Mouse (Mus musculus): ENCODE results near the gene Fzd2. TPM values are rescaled to one million over a fixed set of nuclear protein-coding genes. Genes with fewer than 3 reads are reported as not detected.

The Fzd2 gene
- polyA plus RNA-seq, 1 experiment from 2014 or later = 27.8 TPM

DNA sequence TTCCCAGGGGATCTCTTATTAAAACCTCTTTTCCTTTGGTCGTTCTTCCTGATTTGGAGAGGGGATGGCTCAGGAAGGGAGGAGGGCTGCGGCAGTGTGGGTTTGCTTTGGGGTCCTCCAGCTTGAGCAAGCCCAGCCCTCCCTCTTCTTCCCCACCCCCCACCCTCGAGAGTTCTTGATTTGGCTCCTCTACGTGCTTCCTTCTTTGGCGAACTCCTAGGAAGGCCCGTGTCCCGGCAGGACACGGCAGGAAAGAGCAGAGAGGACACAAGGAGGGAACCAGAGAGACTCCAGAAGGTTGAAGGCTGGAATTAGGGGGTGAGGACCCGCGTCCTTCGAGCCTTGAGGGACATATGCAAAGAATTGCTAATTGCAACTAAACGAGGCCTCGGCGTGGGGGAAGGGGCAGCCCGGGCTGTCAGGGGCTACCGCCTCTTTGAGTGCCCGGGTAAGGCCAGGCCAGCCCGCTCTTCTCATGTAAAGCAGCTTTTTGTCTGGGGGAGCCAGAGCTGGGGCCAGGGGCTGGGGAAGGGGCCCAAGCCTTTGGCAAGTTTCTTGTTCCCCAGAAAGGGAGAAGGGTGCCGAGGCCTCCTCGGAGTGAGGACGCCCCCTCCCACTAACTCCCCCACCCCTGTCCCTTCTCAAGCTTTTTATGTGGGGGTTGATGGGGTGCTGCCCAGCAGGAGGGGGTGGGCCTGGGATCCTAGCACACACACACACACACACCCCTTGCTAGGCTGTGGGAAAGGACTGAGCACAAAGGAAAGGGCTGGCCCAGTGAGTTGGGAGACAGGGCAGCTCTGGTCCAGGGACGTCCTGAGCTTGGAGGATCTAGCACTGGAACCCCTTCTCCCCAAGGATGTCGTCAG lies 24.8 kb upstream of the Fzd2 start, which contains the start of gene Gm11627:
TSS of gene Gm11627 (minus strand) at position 297 of the 869 bp plus-strand sequence.
- no peaks in the 10 kb centered on the region for H3K27me3 ChIP-seq (ENCODE audit: control insufficient read depth, insufficient read depth, low read depth, low read length)
- peak within 1 kb of the TSS; percentile 52 for H3K4me3 ChIP-seq (ENCODE audit: low read length)
- H3K9me3 ChIP-seq (ENCODE audit: control insufficient read depth, low read length) = no peaks in the 10 kb centered on the region
- H3K27ac ChIP-seq (ENCODE audit: low read length) = peak within 1 kb of the TSS; percentile 97
- 11% methylated on average over 22 of the region's 23 CpGs for WGBS
- peak; percentile 79 for ATAC-seq (ENCODE audit: low read depth)
- H3K4me1 ChIP-seq (replicated peaks; ENCODE audit: control insufficient read depth, insufficient read depth, low read length) = peaks cover 36% of the 10 kb centered on the region
- H3K36me3 ChIP-seq (ENCODE audit: control insufficient read depth, insufficient read depth, low read length) = no peaks in the 10 kb centered on the region
- peak within 1 kb of the TSS; percentile 67 for H3K4me2 ChIP-seq (ENCODE audit: low read depth, low read length)
- H3K9ac ChIP-seq (ENCODE audit: low read length) = peak within 1 kb of the TSS; percentile 81

DNA sequence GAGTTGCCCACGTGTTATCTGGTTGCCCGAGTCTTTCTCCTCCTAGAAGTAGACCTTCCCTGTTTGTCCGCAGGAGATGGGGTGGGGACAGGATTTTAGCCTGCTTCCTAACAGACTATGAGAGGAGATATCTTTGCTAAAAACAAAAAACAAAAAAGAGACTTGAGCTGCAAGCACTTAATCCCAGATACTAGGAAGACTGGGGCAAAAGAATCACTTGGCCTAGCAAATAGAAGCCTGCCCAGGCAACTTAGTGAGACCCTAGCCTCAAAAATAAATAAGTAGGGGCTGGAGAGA lies 24.2 kb upstream of the Fzd2 start:
- peak overlapping the region; percentile 97 for H3K27ac ChIP-seq (ENCODE audit: low read length)
- peaks cover 36% of the 10 kb centered on the region for H3K4me1 ChIP-seq (replicated peaks; ENCODE audit: control insufficient read depth, insufficient read depth, low read length)
- ATAC-seq (ENCODE audit: low read depth) = no peak
- no peaks in the 10 kb centered on the region for H3K27me3 ChIP-seq (ENCODE audit: control insufficient read depth, insufficient read depth, low read depth, low read length)
- no peaks in the 10 kb centered on the region for H3K36me3 ChIP-seq (ENCODE audit: control insufficient read depth, insufficient read depth, low read length)
- peak overlapping the region; percentile 67 for H3K4me2 ChIP-seq (ENCODE audit: low read depth, low read length)
- no peaks in the 10 kb centered on the region for H3K9me3 ChIP-seq (ENCODE audit: control insufficient read depth, low read length)
- H3K9ac ChIP-seq (ENCODE audit: low read length) = peak overlapping the region; percentile 81
- peak overlapping the region; percentile 52 for H3K4me3 ChIP-seq (ENCODE audit: low read length)
- WGBS = 47% methylated on average over 3 of the region's 3 CpGs

DNA sequence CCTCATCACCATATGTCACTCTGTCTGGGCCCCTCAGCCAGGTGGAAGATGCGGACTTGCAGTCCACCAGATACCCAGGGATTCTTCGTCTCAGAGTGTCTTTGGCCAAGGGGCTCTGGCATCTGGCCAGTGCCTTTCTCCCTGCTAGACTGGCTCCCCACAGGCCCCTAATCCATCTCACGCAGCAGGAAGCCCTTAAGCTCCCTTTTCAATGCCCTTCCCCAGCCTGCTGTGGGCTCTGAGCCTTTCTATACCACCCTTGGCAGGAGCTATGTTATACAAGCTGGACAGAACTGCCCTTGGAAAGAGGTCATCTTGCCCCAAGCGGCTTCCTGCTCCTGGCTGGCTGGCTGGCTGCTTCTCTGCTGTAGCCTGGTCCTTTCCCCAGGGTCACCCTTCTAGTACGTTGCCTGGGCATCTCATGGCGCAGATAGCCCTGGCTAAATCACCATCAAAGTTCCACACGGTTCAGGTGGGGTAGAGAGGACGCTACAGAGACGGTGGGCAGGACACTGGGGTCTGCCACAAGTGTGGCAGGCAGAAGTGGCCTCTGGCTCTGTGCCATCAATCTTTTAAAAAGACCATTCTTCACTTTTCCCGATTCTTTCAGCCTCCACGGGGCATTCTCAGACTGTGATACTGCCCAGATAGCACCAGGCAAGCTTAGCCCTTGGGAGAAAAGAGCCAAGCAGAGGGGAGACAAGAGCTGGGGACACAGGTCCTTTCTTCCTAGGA lies 22.7 kb upstream of the Fzd2 start:
- Histone ChIP-seq H3K27ac (ENCODE audit: low read length) (peak overlapping the region; percentile 94), H3K4me1 (replicated peaks; ENCODE audit: control insufficient read depth, insufficient read depth, low read length) (peaks cover 36% of the 10 kb centered on the region), H3K36me3 (ENCODE audit: control insufficient read depth, insufficient read depth, low read length) (no peaks in the 10 kb centered on the region), H3K4me2 (ENCODE audit: low read depth, low read length) (no peak overlapping the region), H3K9ac (ENCODE audit: low read length) (0 out of 2 replicates have a peak overlapping the region, but pooled peaks have one; percentile 1), H3K9me3 (ENCODE audit: control insufficient read depth, low read length) (no peaks in the 10 kb centered on the region), H3K27me3 (ENCODE audit: control insufficient read depth, insufficient read depth, low read depth, low read length) (no peaks in the 10 kb centered on the region), H3K4me3 (ENCODE audit: low read length) (no peak overlapping the region)
- 18% methylated on average over 11 of the region's 11 CpGs for WGBS
- ATAC-seq (ENCODE audit: low read depth) = no peak

DNA sequence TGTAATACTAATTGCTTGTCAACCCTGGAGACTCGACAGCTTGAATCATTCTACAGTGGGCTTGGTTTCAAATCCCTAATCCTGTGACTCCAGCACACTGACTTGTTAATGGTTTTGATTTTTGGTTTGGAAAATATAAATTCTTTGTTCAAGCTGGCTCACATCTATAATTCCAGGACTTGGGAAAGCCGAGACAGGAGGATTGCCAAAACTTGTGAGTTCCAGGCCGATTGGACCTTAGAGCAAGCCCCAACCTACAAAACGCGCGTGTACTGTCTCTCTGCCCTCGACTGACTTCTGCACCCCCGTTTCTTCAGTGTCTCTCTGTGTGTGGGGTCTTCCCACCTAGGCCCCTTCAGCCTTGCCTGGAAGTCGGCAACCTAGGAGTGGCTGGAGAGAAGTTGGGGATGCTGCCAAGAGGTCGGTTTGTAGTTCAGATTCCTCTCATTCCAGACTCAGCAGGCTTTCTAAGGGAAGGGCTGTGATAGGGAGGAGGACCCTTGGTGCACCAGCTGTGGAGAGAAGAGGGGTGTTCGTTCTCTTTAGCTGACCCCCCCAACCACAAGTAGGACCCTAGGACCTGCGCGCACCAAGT lies 22.1 kb upstream of the Fzd2 start:
- peak; percentile 69 for ATAC-seq (ENCODE audit: low read depth)
- Histone ChIP-seq H3K4me1 (replicated peaks; ENCODE audit: control insufficient read depth, insufficient read depth, low read length) (peaks cover 36% of the 10 kb centered on the region), H3K9ac (ENCODE audit: low read length) (peak overlapping the region; percentile 40; the same call in 1 of the 2 replicates), H3K27me3 (ENCODE audit: control insufficient read depth, insufficient read depth, low read depth, low read length) (no peaks in the 10 kb centered on the region), H3K4me3 (ENCODE audit: low read length) (no peak overlapping the region), H3K27ac (ENCODE audit: low read length) (peak overlapping the region; percentile 94), H3K4me2 (ENCODE audit: low read depth, low read length) (peak overlapping the region; percentile 24; the same call in 1 of the 2 replicates), H3K36me3 (ENCODE audit: control insufficient read depth, insufficient read depth, low read length) (no peaks in the 10 kb centered on the region), H3K9me3 (ENCODE audit: control insufficient read depth, low read length) (no peaks in the 10 kb centered on the region)
- WGBS = 12% methylated on average over 13 of the region's 13 CpGs

DNA sequence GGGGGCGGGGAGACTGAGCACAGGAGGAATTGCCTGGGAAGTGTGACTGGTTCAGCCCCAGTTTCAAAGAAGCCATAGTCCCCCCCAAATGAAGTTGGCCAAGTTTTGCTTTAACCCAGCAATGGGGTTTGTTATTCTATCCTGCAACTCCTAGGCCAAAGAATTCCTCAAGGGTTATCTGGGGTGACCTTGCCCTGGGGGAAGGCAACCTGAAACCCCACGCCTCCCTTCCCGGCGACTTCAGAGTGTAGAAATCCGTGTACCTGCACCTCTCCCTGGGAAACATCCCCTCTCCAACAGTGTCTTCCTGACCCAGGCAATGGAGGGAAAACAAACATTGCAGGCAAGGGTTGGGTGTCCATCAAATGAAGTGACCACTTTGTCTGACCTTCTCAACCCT lies 21.5 kb upstream of the Fzd2 start:
- ATAC-seq (ENCODE audit: low read depth) = no peak
- Histone ChIP-seq H3K27ac (ENCODE audit: low read length) (peak overlapping the region; percentile 94), H3K36me3 (ENCODE audit: control insufficient read depth, insufficient read depth, low read length) (no peaks in the 10 kb centered on the region), H3K4me2 (ENCODE audit: low read depth, low read length) (peak overlapping the region; percentile 24; the same call in 1 of the 2 replicates), H3K4me1 (replicated peaks; ENCODE audit: control insufficient read depth, insufficient read depth, low read length) (peaks cover 32% of the 10 kb centered on the region), H3K9ac (ENCODE audit: low read length) (peak overlapping the region; percentile 40; the same call in 1 of the 2 replicates), H3K4me3 (ENCODE audit: low read length) (no peak overlapping the region), H3K9me3 (ENCODE audit: control insufficient read depth, low read length) (no peaks in the 10 kb centered on the region), H3K27me3 (ENCODE audit: control insufficient read depth, insufficient read depth, low read depth, low read length) (no peaks in the 10 kb centered on the region)
- 22% methylated on average over 5 of the region's 5 CpGs for WGBS

DNA sequence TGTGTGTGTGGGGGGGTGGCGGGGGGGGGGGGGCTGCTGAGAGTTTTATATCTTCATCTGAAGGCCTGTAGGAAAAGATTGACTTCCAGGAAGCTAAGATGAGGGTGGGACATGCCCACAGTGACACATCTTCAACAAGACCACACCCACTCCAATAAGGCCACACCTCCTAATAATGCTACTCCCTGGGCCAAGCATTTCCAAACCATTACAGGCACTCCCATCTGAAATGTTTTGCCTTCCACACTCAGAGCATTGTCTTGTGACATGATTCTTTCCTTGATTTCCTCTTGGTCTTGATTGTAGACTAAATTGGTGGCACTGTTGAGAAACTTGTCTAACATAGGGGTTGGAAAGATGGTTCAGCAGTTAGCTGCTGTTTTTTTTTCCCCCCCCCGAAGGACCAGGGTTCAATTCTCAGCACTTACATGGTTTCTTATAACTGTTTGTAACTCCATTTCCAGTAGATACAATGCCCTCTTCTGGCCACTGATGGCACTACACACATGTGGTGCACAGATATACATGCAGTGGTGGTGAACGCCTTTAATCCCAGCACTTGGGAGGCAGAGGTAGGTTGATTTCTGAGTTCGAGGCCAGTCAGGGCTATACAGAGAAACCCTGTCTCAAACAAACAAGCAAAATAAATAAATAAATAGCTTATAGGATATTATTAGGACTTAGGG lies 17.6 kb upstream of the Fzd2 start:
- Histone ChIP-seq H3K9ac (ENCODE audit: low read length) (no peak overlapping the region), H3K27ac (ENCODE audit: low read length) (no peak overlapping the region), H3K27me3 (ENCODE audit: control insufficient read depth, insufficient read depth, low read depth, low read length) (no peaks in the 10 kb centered on the region), H3K4me2 (ENCODE audit: low read depth, low read length) (no peak overlapping the region), H3K9me3 (ENCODE audit: control insufficient read depth, low read length) (no peaks in the 10 kb centered on the region), H3K4me1 (replicated peaks; ENCODE audit: control insufficient read depth, insufficient read depth, low read length) (peaks cover 14% of the 10 kb centered on the region), H3K4me3 (ENCODE audit: low read length) (no peak overlapping the region), H3K36me3 (ENCODE audit: control insufficient read depth, insufficient read depth, low read length) (no peaks in the 10 kb centered on the region)
- ATAC-seq (ENCODE audit: low read depth) = no peak
- 89% methylated on average over 4 of the region's 4 CpGs for WGBS

DNA sequence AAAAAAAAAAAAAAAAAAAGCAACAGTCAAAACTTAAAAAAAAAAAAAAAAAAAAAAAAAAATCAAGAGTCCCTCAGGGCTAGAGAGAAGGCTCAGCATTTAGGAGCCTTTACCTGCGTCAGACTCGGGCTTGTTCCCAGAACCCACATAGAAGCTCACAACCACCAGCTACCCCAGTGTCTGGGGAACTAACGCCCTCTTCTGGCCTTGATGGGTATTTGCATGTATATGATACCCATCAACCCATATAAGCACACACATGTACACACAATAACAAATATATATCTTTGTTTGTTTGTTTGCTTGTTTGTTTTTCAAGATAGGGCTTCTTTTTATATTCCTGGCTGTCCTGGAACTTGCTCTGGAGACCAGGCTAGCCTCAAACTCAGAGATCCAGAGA lies 16.6 kb upstream of the Fzd2 start:
- no peak overlapping the region for H3K4me2 ChIP-seq (ENCODE audit: low read depth, low read length)
- H3K9me3 ChIP-seq (ENCODE audit: control insufficient read depth, low read length) = no peaks in the 10 kb centered on the region
- peaks cover 5% of the 10 kb centered on the region for H3K4me1 ChIP-seq (replicated peaks; ENCODE audit: control insufficient read depth, insufficient read depth, low read length)
- H3K27me3 ChIP-seq (ENCODE audit: control insufficient read depth, insufficient read depth, low read depth, low read length) = no peaks in the 10 kb centered on the region
- WGBS = 77% methylated on average over 3 of the region's 3 CpGs
- no peak overlapping the region for H3K27ac ChIP-seq (ENCODE audit: low read length)
- H3K9ac ChIP-seq (ENCODE audit: low read length) = no peak overlapping the region
- no peak overlapping the region for H3K4me3 ChIP-seq (ENCODE audit: low read length)
- no peak for ATAC-seq (ENCODE audit: low read depth)
- no peaks in the 10 kb centered on the region for H3K36me3 ChIP-seq (ENCODE audit: control insufficient read depth, insufficient read depth, low read length)

DNA sequence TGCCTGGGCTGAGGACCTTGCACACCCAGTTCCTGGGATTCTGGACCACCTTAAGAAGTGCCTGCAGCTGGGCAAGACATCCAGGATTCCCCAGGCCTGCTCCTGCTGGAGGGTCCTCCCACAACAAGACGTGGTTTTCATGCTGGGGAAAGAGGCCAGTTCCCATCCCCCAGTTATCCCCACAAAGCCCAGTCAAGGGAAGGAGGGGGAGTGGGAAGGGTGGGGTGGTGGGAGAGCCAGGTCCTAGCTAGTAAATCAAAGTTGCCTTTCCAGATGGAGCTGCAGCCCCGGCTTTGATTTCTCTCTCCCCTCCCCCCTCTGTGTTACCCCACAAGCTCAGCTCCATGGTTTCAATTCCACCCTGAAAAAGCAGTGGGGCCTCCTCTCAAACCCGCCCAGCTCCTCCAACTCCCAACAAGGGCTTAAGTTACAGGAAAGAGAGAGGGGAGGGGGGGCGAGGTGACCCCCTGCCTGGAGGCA lies 8.8 kb upstream of the Fzd2 start:
- H3K9ac ChIP-seq (ENCODE audit: low read length) = peak overlapping the region; percentile 35
- 9% methylated on average over 3 of the region's 4 CpGs for WGBS
- no peaks in the 10 kb centered on the region for H3K9me3 ChIP-seq (ENCODE audit: control insufficient read depth, low read length)
- no peaks in the 10 kb centered on the region for H3K27me3 ChIP-seq (ENCODE audit: control insufficient read depth, insufficient read depth, low read depth, low read length)
- H3K4me2 ChIP-seq (ENCODE audit: low read depth, low read length) = 0 out of 2 replicates have a peak overlapping the region, but pooled peaks have one; percentile 10
- H3K4me3 ChIP-seq (ENCODE audit: low read length) = no peak overlapping the region
- ATAC-seq (ENCODE audit: low read depth) = peak; percentile 81
- H3K27ac ChIP-seq (ENCODE audit: low read length) = peak overlapping the region; percentile 48
- no peaks in the 10 kb centered on the region for H3K36me3 ChIP-seq (ENCODE audit: control insufficient read depth, insufficient read depth, low read length)
- peaks cover 10% of the 10 kb centered on the region for H3K4me1 ChIP-seq (replicated peaks; ENCODE audit: control insufficient read depth, insufficient read depth, low read length)
